Mouse (Mus musculus) embryonic facial prominence, embryonic 14.5 days (tissue): ENCODE measurements around the gene Tuba4a. TPM values are rescaled to one million over a fixed set of nuclear protein-coding genes. Genes with fewer than 3 reads are reported as not detected.

ENCODE experiments used
- ATAC-seq: fragments of 200-750 bp; cut with Nextera tagmentation; 2 replicates; pipeline ENCODE4 v1.8.0; 2017; ENCODE audit warnings: low read depth, moderate number of reproducible peaks, moderate TSS enrichment
- DNase-seq: peaks from one replicate; pipeline ENCODE4 v3.0.0-alpha.2; 2015; ENCODE audit warnings: low spot score
- H3K27ac ChIP-seq: fragments of 300-500 bp; sonication (generic); replicated peaks from 2 replicates; pipeline ENCODE4 v1.5.1; 2014; ENCODE audit warnings: low read depth, mild to moderate bottlenecking, low read length, moderate library complexity
- H3K27me3 ChIP-seq: fragments of 300-500 bp; sonication (generic); replicated peaks from 2 replicates; pipeline ENCODE4 v1.6.1; 2014; ENCODE audit warnings: low read length; ENCODE audit not compliant: control insufficient read depth, insufficient read depth
- H3K36me3 ChIP-seq: fragments of 300-500 bp; sonication (generic); 2 replicates; pipeline ENCODE4 v1.6.1; 2014; ENCODE audit warnings: low read length, mixed read lengths; ENCODE audit not compliant: control insufficient read depth, insufficient read depth
- H3K4me1 ChIP-seq: fragments of 300-500 bp; sonication (generic); 2 replicates; pipeline ENCODE4 v1.6.1; 2014; ENCODE audit warnings: antibody characterized with exemption, low read length; ENCODE audit not compliant: control insufficient read depth, insufficient read depth
- H3K4me2 ChIP-seq: fragments of 300-500 bp; sonication (generic); 2 replicates; pipeline ENCODE4 v1.6.1; 2014; ENCODE audit warnings: low read depth, mild to moderate bottlenecking, low read length, moderate library complexity, mixed read lengths
- H3K4me3 ChIP-seq: fragments of 300-500 bp; sonication (generic); 2 replicates; pipeline ENCODE4 v1.5.1; 2014; ENCODE audit warnings: low read depth, mild to moderate bottlenecking, low read length
- H3K9ac ChIP-seq: fragments of 300-500 bp; sonication (generic); 2 replicates; pipeline ENCODE4 v1.6.1; 2014; ENCODE audit warnings: low read depth, mild to moderate bottlenecking, low read length, moderate library complexity, mixed read lengths
- H3K9me3 ChIP-seq: fragments of 300-500 bp; sonication (generic); 2 replicates; pipeline ENCODE4 v1.6.1; 2016; ENCODE audit warnings: low read length; ENCODE audit not compliant: control insufficient read depth
- WGBS: fragments of 180-500 bp; shearing (Covaris S2); extraction: QIAGEN DNeasy Blood & Tissue Kit; methylation state at CpG from one replicate; pipeline ENCODE4 v1.1.7; 2014; 5-methylcytosine and 5-hydroxymethylcytosine counted together
- polyA plus RNA-seq: library from polyadenylated mRNA; unstranded; fragments of >200 nt; fragmentation: Nextera tagmentation; extraction: Ambion mirVana; gene quantifications from 2 replicates; pipeline ENCODE4 v1.2.1, GENCODE M21; 2014

The Tuba4a gene
- polyA plus RNA-seq, 1 experiment from 2014 or later, result 76.1 TPM

- H3K27ac ChIP-seq, result no peak overlapping the region
- peak; percentile 64 for ATAC-seq
- 2% methylated on average over 38 of the region's 38 CpGs for WGBS
These were observed 1.3 kb downstream of the Tuba4a start for GRCm38 (mm10) chr1:75218227-75219001.

GRCm38 (mm10) chr1:75217893-75218226 lies 1.8 kb downstream of the Tuba4a start:
- Histone ChIP-seq H3K9me3 (no peaks in the 10 kb centered on the region), H3K4me1 (peaks cover 7% of the 10 kb centered on the region; the same call in 1 of the 2 replicates), H3K4me2 (peak overlapping the region; percentile 95), H3K9ac (0 out of 2 replicates have a peak overlapping the region, but pooled peaks have one; percentile 52), H3K36me3 (peaks cover 32% of the 10 kb centered on the region), H3K27me3 (peaks cover 53% of the 10 kb centered on the region), H3K4me3 (peak overlapping the region; percentile 57), H3K27ac (no peak overlapping the region)
- under 1% methylated on average over 6 of the region's 6 CpGs for WGBS
- ATAC-seq (no peak; the same call in 1 of the 2 replicates), DNase-seq (no peak)

More at GRCm38 (mm10) chr1:75218227-75219001, 1.3 kb downstream of the Tuba4a start:
- peak overlapping the region; percentile 57 for H3K4me3 ChIP-seq
- H3K4me1 ChIP-seq, result peaks cover 7% of the 10 kb centered on the region; the same call in 1 of the 2 replicates
- peak; percentile 47 for DNase-seq
- H3K9ac ChIP-seq, result peak overlapping the region; percentile 52
- no peaks in the 10 kb centered on the region for H3K9me3 ChIP-seq
- peak overlapping the region; percentile 95 for H3K4me2 ChIP-seq
- H3K27me3 ChIP-seq, result peaks cover 53% of the 10 kb centered on the region
- H3K36me3 ChIP-seq, result peaks cover 27% of the 10 kb centered on the region

- 0 out of 2 replicates have a peak overlapping the region, but pooled peaks have one; percentile 57 for H3K4me3 ChIP-seq
- DNase-seq (no peak), ATAC-seq (no peak)
- H3K9me3 ChIP-seq, result no peaks in the 10 kb centered on the region
- H3K4me2 ChIP-seq, result peak overlapping the region; percentile 95; the same call in 1 of the 2 replicates
- peaks cover 40% of the 10 kb centered on the region for H3K36me3 ChIP-seq
- WGBS, result 75% methylated on average over 12 of the region's 13 CpGs
- H3K4me1 ChIP-seq, result peaks cover 7% of the 10 kb centered on the region; the same call in 1 of the 2 replicates
- H3K27me3 ChIP-seq, result peaks cover 53% of the 10 kb centered on the region
- H3K9ac ChIP-seq, result no peak overlapping the region
- H3K27ac ChIP-seq, result no peak overlapping the region
These were observed 2.7 kb downstream of the Tuba4a start for GRCm38 (mm10) chr1:75216797-75217585.

- peaks cover 40% of the 10 kb centered on the region for H3K36me3 ChIP-seq
- no peaks in the 10 kb centered on the region for H3K9me3 ChIP-seq
- peaks cover 43% of the 10 kb centered on the region for H3K27me3 ChIP-seq
- ATAC-seq (no peak), DNase-seq (no peak)
- no peak overlapping the region for H3K27ac ChIP-seq
- H3K4me2 ChIP-seq, result no peak overlapping the region
- peaks cover 13% of the 10 kb centered on the region; the same call in 1 of the 2 replicates for H3K4me1 ChIP-seq
- no peak overlapping the region for H3K4me3 ChIP-seq
- H3K9ac ChIP-seq, result no peak overlapping the region
- WGBS, result 95% methylated on average over 9 of the region's 9 CpGs
These were observed 3.9 kb downstream of the Tuba4a start for GRCm38 (mm10) chr1:75215785-75216184.

GRCm38 (mm10) chr1:75214886-75215285 lies 4.8 kb downstream of the Tuba4a start:
- Histone ChIP-seq H3K4me3 (no peak overlapping the region), H3K9me3 (no peaks in the 10 kb centered on the region), H3K4me2 (no peak overlapping the region), H3K27ac (no peak overlapping the region), H3K9ac (no peak overlapping the region), H3K4me1 (peaks cover 19% of the 10 kb centered on the region), H3K27me3 (peaks cover 34% of the 10 kb centered on the region), H3K36me3 (peaks cover 40% of the 10 kb centered on the region)
- DNase-seq, result no peak
- WGBS, result 71% methylated on average over 5 of the region's 5 CpGs
- no peak for ATAC-seq

- peaks cover 23% of the 10 kb centered on the region for H3K4me1 ChIP-seq
- no peak overlapping the region for H3K27ac ChIP-seq
These were observed 5.2 kb downstream of the Tuba4a start for GRCm38 (mm10) chr1:75214442-75214841.

GRCm38 (mm10) chr1:75213096-75213495 lies 6.6 kb downstream of the Tuba4a start:
- Histone ChIP-seq H3K27ac (no peak overlapping the region), H3K9ac (no peak overlapping the region), H3K36me3 (peaks cover 40% of the 10 kb centered on the region), H3K27me3 (peaks cover 16% of the 10 kb centered on the region), H3K4me1 (peaks cover 24% of the 10 kb centered on the region), H3K4me2 (no peak overlapping the region), H3K9me3 (no peaks in the 10 kb centered on the region), H3K4me3 (no peak overlapping the region)
- WGBS, result 88% methylated on average over 7 of the region's 7 CpGs
- DNase-seq (no peak), ATAC-seq (no peak)

More at GRCm38 (mm10) chr1:75214442-75214841, 5.2 kb downstream of the Tuba4a start:
- WGBS, result 82% methylated on average over 2 of the region's 2 CpGs
- Histone ChIP-seq H3K27me3 (peaks cover 30% of the 10 kb centered on the region), H3K9ac (no peak overlapping the region), H3K4me2 (no peak overlapping the region), H3K36me3 (peaks cover 40% of the 10 kb centered on the region), H3K4me3 (no peak overlapping the region), H3K9me3 (no peaks in the 10 kb centered on the region)
- no peak for DNase-seq
- ATAC-seq, result no peak

GRCm38 (mm10) chr1:75212542-75212941 lies 7.1 kb downstream of the Tuba4a start:
- H3K4me2 ChIP-seq, result no peak overlapping the region
- no peak overlapping the region for H3K4me3 ChIP-seq
- no peak overlapping the region for H3K27ac ChIP-seq
- ATAC-seq, result no peak
- 83% methylated on average over 4 of the region's 4 CpGs for WGBS
- H3K9me3 ChIP-seq, result no peaks in the 10 kb centered on the region
- H3K9ac ChIP-seq, result no peak overlapping the region
- H3K36me3 ChIP-seq, result peaks cover 40% of the 10 kb centered on the region
- H3K4me1 ChIP-seq, result peaks cover 23% of the 10 kb centered on the region
- peaks cover 11% of the 10 kb centered on the region for H3K27me3 ChIP-seq
- no peak for DNase-seq
